Mouse (Mus musculus): ENCODE measurements around the gene App.

- no peak for TF ChIP-seq CTCF (IDR thresholded peaks at IDR 0.05)
- TF ChIP-seq POLR2A (IDR thresholded peaks at IDR 0.05; ENCODE audit: insufficient read depth, low read depth, low read length): no peak
These were observed 40.5 kb downstream of the App start for GRCm38 (mm10) chr16:85133057-85133456.

All from heart, adult 2 months (tissue).